Mouse (Mus musculus) brain, embryonic 18.5 days (tissue): ENCODE data around the gene Rnase12.
"Not testable (repeated sequence)": the region's sequence is repeated elsewhere in the genome, so short reads cannot be mapped to it uniquely, and the experiment has no call there.

Experiments used
- DNase-seq: peaks from one replicate; pipeline ENCODE4 v3.0.0-alpha.2; 2012; ENCODE audit warnings: low read depth, low spot score

The Rnase12 gene

GRCm38 (mm10) chr14:51057401-51057831 lies at the start of gene Rnase12:
Gene Rnase12, minus strand, starts transcription at chr14:51057661.
- no peak for DNase-seq

GRCm38 (mm10) chr14:51106449-51106967 lies 49.0 kb upstream of the Rnase12 start:
- no peak for DNase-seq

- no peak for DNase-seq
Measured at GRCm38 (mm10) chr14:51104366-51104765, 46.9 kb upstream of the Rnase12 start.

GRCm38 (mm10) chr14:51103217-51103616 lies 45.8 kb upstream of the Rnase12 start:
- no peak for DNase-seq

- no peak for DNase-seq
Measured at GRCm38 (mm10) chr14:51101284-51101683, 43.8 kb upstream of the Rnase12 start.

- no peak for DNase-seq
Measured at GRCm38 (mm10) chr14:51098921-51099320, 41.5 kb upstream of the Rnase12 start.

GRCm38 (mm10) chr14:51098300-51098699 lies 40.8 kb upstream of the Rnase12 start:
- not testable (repeated sequence) for DNase-seq

- no peak for DNase-seq
Measured at GRCm38 (mm10) chr14:51095736-51096524, 38.5 kb upstream of the Rnase12 start.

GRCm38 (mm10) chr14:51094921-51095320 lies 37.5 kb upstream of the Rnase12 start:
- no peak for DNase-seq

- DNase-seq = no peak
Measured at GRCm38 (mm10) chr14:51094096-51094875, 36.8 kb upstream of the Rnase12 start.

- DNase-seq = no peak
Measured at GRCm38 (mm10) chr14:51093496-51093895, 36.0 kb upstream of the Rnase12 start.

- DNase-seq = no peak
Measured at GRCm38 (mm10) chr14:51092073-51092620, 34.7 kb upstream of the Rnase12 start.

GRCm38 (mm10) chr14:51090921-51091900 lies 33.8 kb upstream of the Rnase12 start, which contains the start of the genes Rnase4 and Ang:
Gene Rnase4, plus strand, starts transcription at chr14:51091077.
Gene Ang, plus strand, starts transcription at chr14:51091150.
- no peak for DNase-seq

GRCm38 (mm10) chr14:51090077-51090781 lies 32.8 kb upstream of the Rnase12 start:
- DNase-seq = peak; percentile 65

GRCm38 (mm10) chr14:51089674-51090076 lies 32.2 kb upstream of the Rnase12 start:
- DNase-seq = no peak

GRCm38 (mm10) chr14:51088970-51089673 lies 31.7 kb upstream of the Rnase12 start:
- peak; percentile 92 for DNase-seq

GRCm38 (mm10) chr14:51088166-51088969 lies 30.9 kb upstream of the Rnase12 start:
- DNase-seq = peak; percentile 52

GRCm38 (mm10) chr14:51087762-51088161 lies 30.3 kb upstream of the Rnase12 start:
- DNase-seq = no peak

- DNase-seq = no peak
Measured at GRCm38 (mm10) chr14:51085911-51086310, 28.4 kb upstream of the Rnase12 start.
